ENCODE assay signal across 7 mouse cellular contexts in the genomic region with DNA sequence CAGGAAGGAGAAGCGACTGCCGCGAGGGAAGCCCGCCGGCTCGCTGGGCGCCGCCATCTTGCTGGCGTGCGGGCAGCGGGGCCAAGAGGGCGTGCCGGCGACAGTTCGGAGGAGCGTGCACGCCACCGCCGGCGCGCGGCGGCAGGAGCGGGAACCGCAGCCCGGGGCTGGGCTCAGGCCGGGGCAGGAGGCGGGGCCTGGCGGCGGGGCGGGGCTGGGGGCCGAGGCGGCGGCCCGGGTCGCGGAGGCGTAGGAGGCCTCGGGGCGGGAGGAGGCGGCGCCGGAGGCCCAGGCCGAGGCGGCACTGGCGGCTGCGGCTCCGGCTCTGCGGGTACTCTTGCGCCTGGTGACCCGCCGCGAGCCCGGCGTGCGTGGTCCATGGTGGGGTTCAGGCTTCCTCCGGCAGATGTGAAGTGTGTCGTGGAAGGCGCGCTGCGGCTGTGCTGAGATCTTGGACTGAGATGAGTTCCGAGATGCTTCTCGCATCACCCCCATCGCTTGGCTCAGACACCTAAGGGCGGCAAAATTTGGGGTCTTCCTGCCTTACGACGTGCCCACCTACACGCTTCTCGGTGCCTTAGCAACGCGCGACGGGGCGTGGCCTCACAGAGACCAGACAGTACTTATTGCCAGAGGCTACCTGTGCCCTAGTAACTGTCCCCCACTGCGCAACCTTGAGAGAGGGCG. TPM values are rescaled to one million over a fixed set of nuclear protein-coding genes. Genes with fewer than 3 reads are reported as not detected.
DNase-seq lines count a peak whose midpoint lies in the region; ATAC-seq and TF ChIP-seq lines count a peak whose summit lies in the region.

A gene (minus strand): TSS at position 146 of the 687 bp plus-strand sequence.
A gene (plus strand): TSS at position 224 of the 687 bp plus-strand sequence.

- peaks cover 26% of the 10 kb centered on the region; the same call in 1 of the 2 replicates for H3K36me3 ChIP-seq in intestine, postnatal 0 days (ENCODE audit: control insufficient read depth, insufficient read depth)
- peaks cover 16% of the 10 kb centered on the region for H3K36me3 ChIP-seq in limb, embryonic 11.5 days (ENCODE audit: control insufficient read depth, insufficient read depth, low read length)
- H3K36me3 ChIP-seq in midbrain, embryonic 13.5 days = peaks cover 36% of the 10 kb centered on the region

- ATAC-seq in intestine, postnatal 0 days = peak; percentile 78
- ATAC-seq in limb, embryonic 11.5 days (ENCODE audit: insufficient number of reproducible peaks, low FRiP score, low TSS enrichment, low read depth) = peak; percentile 84
- peak; percentile 92 for ATAC-seq in midbrain, embryonic 13.5 days

- H3K9me3 ChIP-seq in intestine, postnatal 0 days (ENCODE audit: control insufficient read depth) = no peaks in the 10 kb centered on the region
- H3K9me3 ChIP-seq in limb, embryonic 11.5 days (ENCODE audit: control insufficient read depth, low read length) = no peaks in the 10 kb centered on the region
- H3K9me3 ChIP-seq in midbrain, embryonic 13.5 days = no peaks in the 10 kb centered on the region

- WGBS in intestine, postnatal 0 days = under 1% methylated on average over 69 of the region's 76 CpGs
- under 1% methylated on average over 42 of the region's 76 CpGs for WGBS in limb, embryonic 11.5 days
- WGBS in midbrain, embryonic 13.5 days = under 1% methylated on average over 57 of the region's 76 CpGs

- H3K4me2 ChIP-seq in intestine, postnatal 0 days (replicated peaks; ENCODE audit: low read depth) = peak within 1 kb of the TSS; percentile 82
- H3K4me2 ChIP-seq in limb, embryonic 11.5 days (ENCODE audit: low read depth, severe bottlenecking) = peak within 1 kb of the TSS; percentile 87
- H3K4me2 ChIP-seq in midbrain, embryonic 13.5 days (replicated peaks) = peak within 1 kb of the TSS; percentile 68

- DNase-seq in adrenal gland, adult 8-10 months = peak; percentile 75
- DNase-seq in embryo, embryonic 11.5 days (ENCODE audit: low read depth, low spot score) = peak; percentile 80
- DNase-seq in gastrocnemius, postnatal 4 days (ENCODE audit: low spot score in 2 of 2) = peak; percentile 88 to 90
- DNase-seq in limb, embryonic 11.5 days (ENCODE audit: low spot score) = peak; percentile 87
- peak; percentile 86 for DNase-seq in spleen, adult 12 weeks (ENCODE audit: low spot score)

- peak within 1 kb of the TSS; percentile 86 for H3K4me3 ChIP-seq in intestine, postnatal 0 days (ENCODE audit: low read depth, low read length)
- peak within 1 kb of the TSS; percentile 88 for H3K4me3 ChIP-seq in limb, embryonic 11.5 days (ENCODE audit: low read depth, low read length)
- peak within 1 kb of the TSS; percentile 73 for H3K4me3 ChIP-seq in midbrain, embryonic 13.5 days (replicated peaks)

- H3K27ac ChIP-seq in intestine, postnatal 0 days (ENCODE audit: low read depth, low read length) = peak within 1 kb of the TSS; percentile 91
- H3K27ac ChIP-seq in limb, embryonic 11.5 days (replicated peaks; ENCODE audit: low read depth, low read length) = peak within 1 kb of the TSS; percentile 75
- peak within 1 kb of the TSS; percentile 90 for H3K27ac ChIP-seq in midbrain, embryonic 13.5 days

- H3K9ac ChIP-seq in intestine, postnatal 0 days (ENCODE audit: low read depth, low read length) = peak within 1 kb of the TSS; percentile 71
- H3K9ac ChIP-seq in limb, embryonic 11.5 days (ENCODE audit: low read length) = peak within 1 kb of the TSS; percentile 79
- H3K9ac ChIP-seq in midbrain, embryonic 13.5 days (replicated peaks) = peak within 1 kb of the TSS; percentile 82

- no peaks in the 10 kb centered on the region; the same call in 1 of the 2 replicates for H3K4me1 ChIP-seq in intestine, postnatal 0 days (replicated peaks; ENCODE audit: control insufficient read depth, insufficient read depth, low read length)
- H3K4me1 ChIP-seq in limb, embryonic 11.5 days (ENCODE audit: control insufficient read depth, insufficient read depth, low read length) = peaks cover 9% of the 10 kb centered on the region; the same call in 1 of the 2 replicates
- H3K4me1 ChIP-seq in midbrain, embryonic 13.5 days (replicated peaks) = peaks cover 26% of the 10 kb centered on the region

- peak; percentile 61 for TF ChIP-seq CTCF in intestine, postnatal 0 days (IDR thresholded peaks at IDR 0.05; ENCODE audit: low read depth)

- H3K27me3 ChIP-seq in intestine, postnatal 0 days (replicated peaks; ENCODE audit: control insufficient read depth, insufficient read depth, low read length) = no peaks in the 10 kb centered on the region
- H3K27me3 ChIP-seq in limb, embryonic 11.5 days (ENCODE audit: control insufficient read depth, insufficient read depth, low read length) = no peaks in the 10 kb centered on the region
- peaks cover under 1% of the 10 kb centered on the region for H3K27me3 ChIP-seq in midbrain, embryonic 13.5 days

RNA-seq across cellular contexts. Expression of the first gene that starts in this region (rescaled TPM):
- 10 to 100 TPM; 31.7 to 35.6 (median 32.6) TPM for total RNA-seq in adrenal gland, adult 8-10 months (2022)
- 10 to 100 TPM; 22.9 to 24.6 TPM for total RNA-seq in gastrocnemius, postnatal 4 days (2021)
- polyA plus RNA-seq in intestine, postnatal 0 days (2015; fragmentation: Nextera tagmentation; extraction: Ambion mirVana) = 42.0 and 42.2 TPM in 2 replicates
- 53.0 and 63.3 TPM in 2 replicates for polyA plus RNA-seq in limb, embryonic 11.5 days (2014; fragmentation: Nextera tagmentation; extraction: Ambion mirVana)
- polyA plus RNA-seq in midbrain, embryonic 13.5 days (2015; fragmentation: Nextera tagmentation; extraction: Ambion mirVana) = 36.7 and 39.9 TPM in 2 replicates

RNA-seq across cellular contexts. Expression of the second gene that starts in this region (rescaled TPM):
- 10 to 100 TPM in 1 of 4 experiments, 1 to 10 TPM in 3; 2.8 to 14.8 (median 7.5) TPM for total RNA-seq in adrenal gland, adult 8-10 months (2022)
- total RNA-seq in gastrocnemius, postnatal 4 days (2021) = 1 to 10 TPM; 2.2 to 3.3 TPM
- polyA plus RNA-seq in intestine, postnatal 0 days (2015; fragmentation: Nextera tagmentation; extraction: Ambion mirVana) = 32.4 and 38.0 TPM in 2 replicates
- polyA plus RNA-seq in limb, embryonic 11.5 days (2014; fragmentation: Nextera tagmentation; extraction: Ambion mirVana) = 1.5 and 1.7 TPM in 2 replicates
- 1.7 and 2.2 TPM in 2 replicates for polyA plus RNA-seq in midbrain, embryonic 13.5 days (2015; fragmentation: Nextera tagmentation; extraction: Ambion mirVana)

Comparison
In these comparisons a context has a peak if more than half of its experiments do, and no peak if none do; other contexts are left out.
1. Peak in every context shown above with its lines: DNase-seq, ATAC-seq, H3K4me3 ChIP-seq and H3K27ac ChIP-seq.
2. RNA of the second gene that starts in this region (polyA plus RNA-seq): 32.4 to 38.0 TPM in intestine, postnatal 0 days; 1.7 to 2.2 TPM in midbrain, embryonic 13.5 days and 1.5 to 1.7 TPM in limb, embryonic 11.5 days; every median in the first group is over 10 times any median in the second.